Mouse (Mus musculus): ENCODE measurements at regions not wholly inside any gene's neighbourhood (a gene's known extent, or its start where the extent isn't known, plus 50 kb on each side); places are given as distances from the start of the nearest gene placed in this dataset.
A peak's percentile ranks its signal among the peaks of the same experiment; 100 is the strongest.

GRCm38 (mm10) chr19:56201007-56201682 is 85.8 kb upstream of the Habp2 start:
- Histone ChIP-seq H3K4me3 (replicated peaks) (no peak overlapping the region), H3K27me3 (no peaks in the 10 kb centered on the region), H3K9me3 (replicated peaks) (no peaks in the 10 kb centered on the region), H3K4me2 (no peak overlapping the region), H3K36me3 (no peaks in the 10 kb centered on the region), H3K27ac (no peak overlapping the region), H3K4me1 (peaks cover 9% of the 10 kb centered on the region), H3K9ac (no peak overlapping the region)
- ATAC-seq (replicated peaks; ENCODE audit: low FRiP score): no peak
- WGBS: 86% methylated on average over 9 of the region's 9 CpGs

- Histone ChIP-seq H3K4me3 (replicated peaks) (no peak overlapping the region), H3K27me3 (no peaks in the 10 kb centered on the region), H3K36me3 (no peaks in the 10 kb centered on the region), H3K9me3 (replicated peaks) (no peaks in the 10 kb centered on the region), H3K4me1 (peaks cover 9% of the 10 kb centered on the region), H3K27ac (no peak overlapping the region), H3K9ac (no peak overlapping the region), H3K4me2 (no peak overlapping the region)
- 0 out of 2 replicates have a peak, but pooled peaks have one; percentile 60 for ATAC-seq (replicated peaks; ENCODE audit: low FRiP score)
Observed at GRCm38 (mm10) chr19:56201738-56202480, 85.0 kb upstream of the Habp2 start.

GRCm38 (mm10) chr19:56202481-56203130 is 84.3 kb upstream of the Habp2 start:
- H3K4me2 ChIP-seq: no peak overlapping the region
- 51% methylated on average over 9 of the region's 9 CpGs for WGBS
- no peaks in the 10 kb centered on the region for H3K36me3 ChIP-seq
- ATAC-seq (replicated peaks; ENCODE audit: low FRiP score): no peak
- no peak overlapping the region for H3K27ac ChIP-seq
- no peak overlapping the region for H3K9ac ChIP-seq
- no peak overlapping the region for H3K4me3 ChIP-seq (replicated peaks)
- no peaks in the 10 kb centered on the region for H3K9me3 ChIP-seq (replicated peaks)
- no peaks in the 10 kb centered on the region for H3K27me3 ChIP-seq
- H3K4me1 ChIP-seq: peaks cover 9% of the 10 kb centered on the region

GRCm38 (mm10) chr19:56218536-56218935 is 68.4 kb upstream of the Habp2 start:
- Histone ChIP-seq H3K27me3 (no peaks in the 10 kb centered on the region), H3K9ac (no peak overlapping the region), H3K9me3 (replicated peaks) (no peaks in the 10 kb centered on the region), H3K4me2 (no peak overlapping the region), H3K36me3 (no peaks in the 10 kb centered on the region), H3K4me1 (peaks cover 6% of the 10 kb centered on the region; the same call in 1 of the 2 replicates), H3K4me3 (replicated peaks) (no peak overlapping the region), H3K27ac (no peak overlapping the region)
- no peak for ATAC-seq (replicated peaks; ENCODE audit: low FRiP score)
- 78% methylated on average over 6 of the region's 6 CpGs for WGBS

GRCm38 (mm10) chr19:56220724-56221407 is 66.1 kb upstream of the Habp2 start:
- H3K27me3 ChIP-seq: no peaks in the 10 kb centered on the region; the same call in 1 of the 2 replicates

GRCm38 (mm10) chr19:56222496-56222895 is 64.4 kb upstream of the Habp2 start:
- H3K27ac ChIP-seq: no peak overlapping the region
- no peak for ATAC-seq (replicated peaks; ENCODE audit: low FRiP score)
- H3K27me3 ChIP-seq: no peaks in the 10 kb centered on the region; the same call in 1 of the 2 replicates
- no peaks in the 10 kb centered on the region for H3K9me3 ChIP-seq (replicated peaks)
- 59% methylated on average over 4 of the region's 4 CpGs for WGBS
- H3K36me3 ChIP-seq: no peaks in the 10 kb centered on the region
- no peak overlapping the region for H3K4me3 ChIP-seq (replicated peaks)
- H3K9ac ChIP-seq: no peak overlapping the region
- peaks cover 17% of the 10 kb centered on the region for H3K4me1 ChIP-seq
- no peak overlapping the region for H3K4me2 ChIP-seq

More at GRCm38 (mm10) chr19:56220724-56221407, 66.1 kb upstream of the Habp2 start:
- Histone ChIP-seq H3K27ac (no peak overlapping the region), H3K4me3 (replicated peaks) (no peak overlapping the region), H3K4me1 (peaks cover 17% of the 10 kb centered on the region), H3K9me3 (replicated peaks) (no peaks in the 10 kb centered on the region), H3K9ac (no peak overlapping the region), H3K36me3 (no peaks in the 10 kb centered on the region), H3K4me2 (no peak overlapping the region)
- 65% methylated on average over 15 of the region's 15 CpGs for WGBS
- no peak for ATAC-seq (replicated peaks; ENCODE audit: low FRiP score)

GRCm38 (mm10) chr19:56225039-56225438 is 61.9 kb upstream of the Habp2 start:
- no peaks in the 10 kb centered on the region for H3K36me3 ChIP-seq
- ATAC-seq (replicated peaks; ENCODE audit: low FRiP score): no peak
- H3K9me3 ChIP-seq (replicated peaks): no peaks in the 10 kb centered on the region
- no peak overlapping the region for H3K4me3 ChIP-seq (replicated peaks)
- 15% methylated on average over 7 of the region's 7 CpGs for whole genome bisulfite sequencing
- no peak overlapping the region for H3K9ac ChIP-seq
- H3K4me2 ChIP-seq: 0 out of 2 replicates have a peak overlapping the region, but pooled peaks have one; percentile 25
- H3K4me1 ChIP-seq: peaks cover 17% of the 10 kb centered on the region
- H3K27me3 ChIP-seq: no peaks in the 10 kb centered on the region; the same call in 1 of the 2 replicates
- no peak overlapping the region for H3K27ac ChIP-seq

- Histone ChIP-seq H3K4me2 (no peak overlapping the region), H3K4me1 (peaks cover 17% of the 10 kb centered on the region), H3K36me3 (no peaks in the 10 kb centered on the region), H3K27ac (no peak overlapping the region), H3K9me3 (replicated peaks) (no peaks in the 10 kb centered on the region), H3K9ac (no peak overlapping the region), H3K4me3 (replicated peaks) (no peak overlapping the region), H3K27me3 (no peaks in the 10 kb centered on the region; the same call in 1 of the 2 replicates)
- no peak for ATAC-seq (replicated peaks; ENCODE audit: low FRiP score)
- WGBS: 81% methylated on average over 3 of the region's 3 CpGs
Observed at GRCm38 (mm10) chr19:56225518-56225917, 61.4 kb upstream of the Habp2 start.

GRCm38 (mm10) chr19:56228586-56228985 is 58.4 kb upstream of the Habp2 start:
- H3K27me3 ChIP-seq: no peaks in the 10 kb centered on the region; the same call in 1 of the 2 replicates
- H3K36me3 ChIP-seq: 0 out of 2 replicates have a peak, but pooled peaks cover 4% of the 10 kb centered on the region
- H3K9me3 ChIP-seq (replicated peaks): no peaks in the 10 kb centered on the region
- H3K9ac ChIP-seq: no peak overlapping the region
- H3K4me2 ChIP-seq: no peak overlapping the region
- ATAC-seq (replicated peaks; ENCODE audit: low FRiP score): no peak
- peaks cover 22% of the 10 kb centered on the region for H3K4me1 ChIP-seq
- no peak overlapping the region for H3K4me3 ChIP-seq (replicated peaks)
- no peak overlapping the region for H3K27ac ChIP-seq

- no peaks in the 10 kb centered on the region for H3K27me3 ChIP-seq
- H3K9me3 ChIP-seq (replicated peaks): no peaks in the 10 kb centered on the region
- 74% methylated on average over 8 of the region's 8 CpGs for WGBS
- ATAC-seq (replicated peaks; ENCODE audit: low FRiP score): no peak
- H3K4me2 ChIP-seq: no peak overlapping the region
- no peak overlapping the region for H3K9ac ChIP-seq
- H3K27ac ChIP-seq: 0 out of 2 replicates have a peak overlapping the region, but pooled peaks have one; percentile 52
- no peak overlapping the region for H3K4me3 ChIP-seq (replicated peaks)
- peaks cover 27% of the 10 kb centered on the region for H3K4me1 ChIP-seq
- H3K36me3 ChIP-seq: 0 out of 2 replicates have a peak, but pooled peaks cover 4% of the 10 kb centered on the region
Observed at GRCm38 (mm10) chr19:56231430-56231829, 55.5 kb upstream of the Habp2 start.

GRCm38 (mm10) chr19:56231849-56232248 is 55.1 kb upstream of the Habp2 start:
- H3K27me3 ChIP-seq: no peaks in the 10 kb centered on the region
- no peaks in the 10 kb centered on the region for H3K9me3 ChIP-seq (replicated peaks)
- no peak overlapping the region for H3K9ac ChIP-seq
- no peak for ATAC-seq (replicated peaks; ENCODE audit: low FRiP score)
- no peak overlapping the region for H3K4me3 ChIP-seq (replicated peaks)
- H3K36me3 ChIP-seq: 0 out of 2 replicates have a peak, but pooled peaks cover 4% of the 10 kb centered on the region
- no peak overlapping the region for H3K4me2 ChIP-seq
- WGBS: 46% methylated on average over 9 of the region's 9 CpGs
- peaks cover 27% of the 10 kb centered on the region for H3K4me1 ChIP-seq
- H3K27ac ChIP-seq: peak overlapping the region; percentile 69
